Mouse (Mus musculus): ENCODE results near the gene Supt4a. TPM values are rescaled to one million over a fixed set of nuclear protein-coding genes. Genes with fewer than 3 reads are reported as not detected.

Gene Supt4a
- total and polyA plus RNA-seq, 3 experiments: 229 to 251 (median 241) TPM

GRCm38 (mm10) chr11:87690054-87690740 is 47.2 kb upstream of the Supt4a start:
- peak overlapping the region; percentile 47 for H3K9ac ChIP-seq (ENCODE audit: insufficient read depth, low read depth)
- H3K4me3 ChIP-seq (replicated peaks in 1 of 3; ENCODE audit: low read depth in 2 of 3, low read length in 2 of 3, poor library complexity in 1 of 3): peak overlapping the region; percentile 40 to 48 (median 43)
- dilution Hi-C loops (cut with MboI; ENCODE audit: extremely low pct_ligation_motif_present, extremely low pct_unique_long_range_greater_than_20kb, low sequenced_read_pairs) (no loop called here), in situ Hi-C loops (cut with MboI; ENCODE audit: low pct_ligation_motif_present, low pct_unique_long_range_greater_than_20kb, low sequenced_read_pairs) (no loop called here)
- no peaks in the 10 kb centered on the region for H3K27me3 ChIP-seq (replicated peaks)
- peaks cover 0 to 46% of the 10 kb centered on the region in 2 experiments for H3K36me3 ChIP-seq (replicated peaks in 1 of 2; ENCODE audit: control insufficient read depth in 1 of 2, insufficient read depth in 1 of 2, low read length in 1 of 2)
- peaks cover 28 to 68% of the 10 kb centered on the region in 2 experiments for H3K4me1 ChIP-seq (ENCODE audit: control insufficient read depth in 1 of 2, insufficient read depth in 2 of 2)
- peak; percentile 53 for DNase-seq (ENCODE audit: extremely low read depth)
- peak overlapping the region; percentile 92 for H3K27ac ChIP-seq (ENCODE audit: insufficient read depth, low read depth)
- TF ChIP-seq ZMIZ1 (IDR thresholded peaks at IDR 0.05; ENCODE audit: low read depth, low read length) (no peak), NRF1 (IDR thresholded peaks at IDR 0.05; ENCODE audit: low read depth, low read length) (peak; percentile 35; the same call in 1 of the 2 replicates), ZC3H11A (IDR thresholded peaks at IDR 0.05; ENCODE audit: low read depth, low read length) (no peak), SIN3A (IDR thresholded peaks at IDR 0.05; ENCODE audit: low read length) (peak; percentile 95), MAFK (IDR thresholded peaks at IDR 0.05; ENCODE audit: insufficient replicate concordance, low read length) (peak; percentile 80), ZNF384 (IDR thresholded peaks at IDR 0.05; ENCODE audit: low read depth, low read length) (peak; percentile 96), POLR2AphosphoS2 (IDR thresholded peaks at IDR 0.05; ENCODE audit: low read depth, low read length) (0 out of 2 replicates have a peak, but pooled peaks have one; percentile 20), TBP (conservative IDR thresholded peaks at IDR 0.05; ENCODE audit: low read depth, low read length) (peak; percentile 72), MXI1 (IDR thresholded peaks at IDR 0.05; ENCODE audit: low read depth, low read length) (peak; percentile 85), CTCF (conservative IDR thresholded peaks at IDR 0.05 in 1 of 2, IDR thresholded peaks at IDR 0.05 in 1 of 2; ENCODE audit: low read depth in 2 of 2, low read length in 2 of 2) (no peak), EP300 (IDR thresholded peaks at IDR 0.05; ENCODE audit: low read length) (peak; percentile 95), POLR2A (IDR thresholded peaks at IDR 0.05; ENCODE audit: low read depth, low read length) (peak; percentile 65), MAZ (IDR thresholded peaks at IDR 0.05; ENCODE audit: low read depth, low read length) (no peak; the same call in 1 of the 2 replicates), KAT2A (IDR thresholded peaks at IDR 0.05; ENCODE audit: insufficient replicate concordance, low read length) (0 out of 2 replicates have a peak, but pooled peaks have one; percentile 21), IRF4 (IDR thresholded peaks at IDR 0.05; ENCODE audit: low read depth, low read length) (peak; percentile 94), RAD21 (IDR thresholded peaks at IDR 0.05; ENCODE audit: low read depth, low read length) (no peak; the same call in none of the 2 replicates), USF2 (conservative IDR thresholded peaks at IDR 0.05; ENCODE audit: low read depth, low read length) (no peak), ETS1 (conservative IDR thresholded peaks at IDR 0.05; ENCODE audit: low read depth, low read length) (peak; percentile 56), PAX5 (IDR thresholded peaks at IDR 0.05; ENCODE audit: low read length) (no peak), TCF12 (IDR thresholded peaks at IDR 0.05; ENCODE audit: low read depth, low read length) (0 out of 2 replicates have a peak, but pooled peaks have one; percentile 43), CHD1 (IDR thresholded peaks at IDR 0.05; ENCODE audit: low read depth, low read length) (no peak; the same call in 1 of the 2 replicates), JUN (IDR thresholded peaks at IDR 0.05; ENCODE audit: insufficient read depth, low read depth, low read length) (no peak), RCOR1 (conservative IDR thresholded peaks at IDR 0.05; ENCODE audit: low read depth, low read length) (no peak; the same call in 1 of the 2 replicates), USF1 (IDR thresholded peaks at IDR 0.05; ENCODE audit: low read depth, low read length) (no peak), ELF1 (IDR thresholded peaks at IDR 0.05; ENCODE audit: low read depth, low read length) (peak; percentile 60), MAX (IDR thresholded peaks at IDR 0.05; ENCODE audit: low read length) (peak; percentile 44; the same call in 1 of the 2 replicates), HCFC1 (IDR thresholded peaks at IDR 0.05; ENCODE audit: low read depth, low read length) (peak; percentile 38; the same call in 1 of the 2 replicates), BHLHE40 (IDR thresholded peaks at IDR 0.05; ENCODE audit: low read depth, low read length) (peak; percentile 62), ZKSCAN1 (IDR thresholded peaks at IDR 0.05; ENCODE audit: borderline replicate concordance, low read depth, low read length) (no peak), MEF2A (IDR thresholded peaks at IDR 0.05; ENCODE audit: borderline replicate concordance, low read depth, low read length) (no peak), GABPA (IDR thresholded peaks at IDR 0.05; ENCODE audit: insufficient replicate concordance, low read depth, low read length) (no peak), MYC (IDR thresholded peaks at IDR 0.05; ENCODE audit: low read depth, low read length) (peak; percentile 89), SMC3 (IDR thresholded peaks at IDR 0.05; ENCODE audit: low read depth, low read length) (no peak), NELFE (IDR thresholded peaks at IDR 0.05; ENCODE audit: low read depth, low read length) (peak; percentile 38; the same call in 1 of the 2 replicates), CHD2 (IDR thresholded peaks at IDR 0.05; ENCODE audit: low read length) (peak; percentile 38; the same call in 1 of the 2 replicates), JUND (conservative IDR thresholded peaks at IDR 0.05; ENCODE audit: low read depth, low read length) (peak; percentile 76), E2F4 (IDR thresholded peaks at IDR 0.05; ENCODE audit: insufficient replicate concordance, low read depth, low read length) (peak; percentile 43; the same call in 1 of the 2 replicates), UBTF (IDR thresholded peaks at IDR 0.05; ENCODE audit: low read depth, low read length) (0 out of 2 replicates have a peak, but pooled peaks have one; percentile 24)
- H3K9me3 ChIP-seq (replicated peaks; ENCODE audit: low read length): no peaks in the 10 kb centered on the region
- peaks cover 85% of the 10 kb centered on the region for H3K79me2 ChIP-seq (replicated peaks; ENCODE audit: control insufficient read depth, extremely low read depth, insufficient read depth, poor library complexity, severe bottlenecking)
- H3K4me2 ChIP-seq (ENCODE audit: insufficient read depth, low read depth, poor library complexity, severe bottlenecking): peak overlapping the region; percentile 98
